In genomic region chrX:52745462-52745861, GRCm38 (mm10) we compare ENCODE assay signal across 10 mouse cellular contexts. TPM values are rescaled to one million over a fixed set of nuclear protein-coding genes. Genes with fewer than 3 reads are reported as not detected.
DNase-seq lines count a peak whose midpoint lies in the region; ATAC-seq and TF ChIP-seq lines count a peak whose summit lies in the region.
"Had no signal": no experiment of that assay in that cellular context is flagged by ENCODE, and none has a peak within 500 bp of the region (broad histone marks: within the 10 kb centered on the region; RNA-seq: fewer than 3 reads in every experiment).

No protein-coding gene starts in this region.

- no peak for ATAC-seq in hindbrain, embryonic 11.5 days (ENCODE audit: low FRiP score)
- peak; percentile 6 for ATAC-seq in activated CD4-positive, CD25-positive, alpha-beta regulatory T cell, adult 4 months
- no peak for ATAC-seq in limb, embryonic 14.5 days (ENCODE audit: low FRiP score, low read depth)

- no peak overlapping the region for H3K9ac ChIP-seq in hindbrain, embryonic 11.5 days (ENCODE audit: low read depth, low read length)
- no peak overlapping the region for H3K9ac ChIP-seq in limb, embryonic 14.5 days (ENCODE audit: low read depth, low read length, severe bottlenecking)
- H3K9ac ChIP-seq: stomach, embryonic 15.5 days had no signal

- no peaks in the 10 kb centered on the region for H3K9me3 ChIP-seq in hindbrain, embryonic 10.5 days
- H3K9me3 ChIP-seq in hindbrain, embryonic 11.5 days (ENCODE audit: control insufficient read depth, low read length): no peaks in the 10 kb centered on the region
- H3K9me3 ChIP-seq in limb, embryonic 14.5 days (ENCODE audit: control insufficient read depth, low read length): no peaks in the 10 kb centered on the region
- H3K9me3 ChIP-seq: stomach, embryonic 15.5 days had no signal

- H3K4me3 ChIP-seq in hindbrain, embryonic 10.5 days: peak overlapping the region; percentile 63; the same call in 1 of the 2 replicates
- no peak overlapping the region for H3K4me3 ChIP-seq in hindbrain, embryonic 11.5 days (ENCODE audit: low read depth, low read length)
- no peak overlapping the region for H3K4me3 ChIP-seq in limb, embryonic 14.5 days (replicated peaks; ENCODE audit: low read length)

- no peak overlapping the region for H3K4me2 ChIP-seq in hindbrain, embryonic 11.5 days (replicated peaks; ENCODE audit: low read depth, low read length)
- peak overlapping the region; percentile 88; the same call in 1 of the 2 replicates for H3K4me2 ChIP-seq in limb, embryonic 14.5 days (replicated peaks; ENCODE audit: low read depth, low read length, severe bottlenecking)

- no peak for TF ChIP-seq POLR2A in limb, embryonic 14.5 days (IDR thresholded peaks at IDR 0.05; ENCODE audit: borderline replicate concordance, extremely low read depth, insufficient read depth, insufficient read length)

- DNase-seq in hindbrain, embryonic 10.5 days (ENCODE audit: low spot score): peak; percentile 24
- DNase-seq in hindbrain, embryonic 11.5 days (ENCODE audit: low spot score): no peak
- peak; percentile 4 to 17 for DNase-seq in B cell, adult 2 months
- no peak for DNase-seq in limb, embryonic 14.5 days (ENCODE audit: low spot score)
- no peak for DNase-seq in adrenal gland, adult 8-10 months
- DNase-seq in adrenal gland, postnatal 36 days: no peak
- no peak for DNase-seq in cerebellum, postnatal 25 days

- peak overlapping the region; percentile 62; the same call in 1 of the 2 replicates for H3K27ac ChIP-seq in hindbrain, embryonic 10.5 days
- no peak overlapping the region for H3K27ac ChIP-seq in hindbrain, embryonic 11.5 days (ENCODE audit: low read depth, low read length)
- no peak overlapping the region for H3K27ac ChIP-seq in limb, embryonic 14.5 days (replicated peaks; ENCODE audit: low read depth, low read length)
- H3K27ac ChIP-seq: stomach, embryonic 15.5 days had no signal

- no peaks in the 10 kb centered on the region for H3K27me3 ChIP-seq in hindbrain, embryonic 10.5 days (ENCODE audit: insufficient read depth, poor library complexity, severe bottlenecking)
- H3K27me3 ChIP-seq in hindbrain, embryonic 11.5 days (ENCODE audit: control insufficient read depth, insufficient read depth, low read length): no peaks in the 10 kb centered on the region
- H3K27me3 ChIP-seq in limb, embryonic 14.5 days (ENCODE audit: control insufficient read depth, insufficient read depth, low read length): peaks cover 16% of the 10 kb centered on the region; the same call in 1 of the 2 replicates

- H3K4me1 ChIP-seq in hindbrain, embryonic 10.5 days (replicated peaks): peaks cover 20% of the 10 kb centered on the region
- H3K4me1 ChIP-seq in hindbrain, embryonic 11.5 days (replicated peaks; ENCODE audit: control insufficient read depth, insufficient read depth, low read length): no peaks in the 10 kb centered on the region
- no peaks in the 10 kb centered on the region for H3K4me1 ChIP-seq in limb, embryonic 14.5 days (ENCODE audit: control insufficient read depth, insufficient read depth, low read length)
- H3K4me1 ChIP-seq: stomach, embryonic 15.5 days had no signal

- WGBS in hindbrain, embryonic 10.5 days: 11% methylated on average over 8 of the region's 8 CpGs
- 9% methylated on average over 8 of the region's 8 CpGs for WGBS in hindbrain, embryonic 11.5 days
- 11% methylated on average over 8 of the region's 8 CpGs for WGBS in limb, embryonic 14.5 days

- peaks cover 6% of the 10 kb centered on the region; the same call in 1 of the 2 replicates for H3K36me3 ChIP-seq in hindbrain, embryonic 10.5 days
- H3K36me3 ChIP-seq in hindbrain, embryonic 11.5 days (ENCODE audit: control insufficient read depth, insufficient read depth, low read length): no peaks in the 10 kb centered on the region
- no peaks in the 10 kb centered on the region for H3K36me3 ChIP-seq in limb, embryonic 14.5 days (ENCODE audit: control insufficient read depth, insufficient read depth, low read length)
- H3K36me3 ChIP-seq: stomach, embryonic 15.5 days had no signal

RNA-seq across cellular contexts. Expression of gene Ccdc160, which starts 45.5 kb away (rescaled TPM):
- polyA plus RNA-seq in hindbrain, embryonic 10.5 days (2016; fragmentation: Nextera tagmentation; extraction: Ambion mirVana): 5.2 and 9.4 TPM in 2 replicates
- 4.7 and 5.6 TPM in 2 replicates for polyA plus RNA-seq in hindbrain, embryonic 11.5 days (2014; fragmentation: Nextera tagmentation; extraction: Ambion mirVana)
- polyA plus RNA-seq in activated CD4-positive, CD25-positive, alpha-beta regulatory T cell, adult 4 months (2017; shearing (Covaris generic)): not detected
- polyA plus RNA-seq in limb, embryonic 14.5 days (2012; rRNA removed): 0.10 and 0.25 TPM in 2 replicates
- 0.23 and 0.43 TPM in 2 replicates for polyA plus RNA-seq in limb, embryonic 14.5 days (2014; fragmentation: Nextera tagmentation; extraction: Ambion mirVana)
- total RNA-seq in adrenal gland, adult 8-10 months (2022): 10 to 100 TPM; 23.5 to 51.4 (median 36.7) TPM
- total RNA-seq in adrenal gland, postnatal 36 days (2021): 10 to 100 TPM; 16.9 to 21.1 TPM
- polyA plus RNA-seq: large intestine, adult 2 months had no signal

Comparison
In these comparisons a context has a peak if more than half of its experiments do, and no peak if none do; other contexts are left out.
1. DNase-seq: peak in hindbrain, embryonic 10.5 days (single experiment) and B cell, adult 2 months (2 of 2); none in hindbrain, embryonic 11.5 days (single experiment), limb, embryonic 14.5 days (single experiment), adrenal gland, adult 8-10 months (single experiment), adrenal gland, postnatal 36 days (0 of 2) and cerebellum, postnatal 25 days (0 of 2).